In genomic region chr7:68580650-68581049, GRCm38 (mm10) we compare ENCODE assay signal across 9 mouse cellular contexts.
A peak's percentile ranks its signal among the peaks of the same experiment; 100 is the strongest.
DNase-seq lines count a peak whose midpoint lies in the region; ATAC-seq and TF ChIP-seq lines count a peak whose summit lies in the region.
"Had no signal": no experiment of that assay in that cellular context is flagged by ENCODE, and none has a peak within 500 bp of the region (broad histone marks: within the 10 kb centered on the region; RNA-seq: fewer than 3 reads in every experiment).

No protein-coding gene starts in this region.

- no peak for TF ChIP-seq POLR2A in liver, adult 2 months (IDR thresholded peaks at IDR 0.05; ENCODE audit: extremely low read depth, insufficient read depth, low read length)

- no peaks in the 10 kb centered on the region for H3K79me2 ChIP-seq in liver, adult 2 months (ENCODE audit: control insufficient read depth, insufficient read depth, low read length)

- TF ChIP-seq CTCF in liver, adult 2 months (IDR thresholded peaks at IDR 0.05; ENCODE audit: low read depth, low read length) = peak; percentile 68

- H3K4me2 ChIP-seq in liver, embryonic 12.5 days = no peak overlapping the region
- H3K4me2 ChIP-seq: liver, embryonic 15.5 days had no signal

- no peak overlapping the region for H3K9ac ChIP-seq in liver, adult 2 months (ENCODE audit: low read depth, low read length)
- H3K9ac ChIP-seq in liver, embryonic 12.5 days = no peak overlapping the region
- H3K9ac ChIP-seq: liver, embryonic 15.5 days had no signal

- no peaks in the 10 kb centered on the region for H3K9me3 ChIP-seq in liver, embryonic 12.5 days (replicated peaks)
- H3K9me3 ChIP-seq: liver, embryonic 15.5 days had no signal

- WGBS in liver, adult 2 months = 35% methylated on average over 4 of the region's 4 CpGs
- 20% methylated on average over 4 of the region's 4 CpGs for WGBS in liver, embryonic 12.5 days (ENCODE audit: insufficient replicate concordance)

- H3K27me3 ChIP-seq in liver, adult 2 months (ENCODE audit: control insufficient read depth, insufficient read depth, low read length) = no peaks in the 10 kb centered on the region
- H3K27me3 ChIP-seq in liver, embryonic 12.5 days (replicated peaks) = peaks cover 12% of the 10 kb centered on the region; the same call in 1 of the 2 replicates

- no peaks in the 10 kb centered on the region for H3K36me3 ChIP-seq in liver, adult 2 months (ENCODE audit: control insufficient read depth, insufficient read depth, low read length)
- no peaks in the 10 kb centered on the region for H3K36me3 ChIP-seq in liver, embryonic 12.5 days
- H3K36me3 ChIP-seq: liver, embryonic 15.5 days had no signal

- H3K27ac ChIP-seq in liver, adult 2 months (replicated peaks; ENCODE audit: insufficient read depth, low read depth, low read length) = no peak overlapping the region
- H3K27ac ChIP-seq in liver, embryonic 12.5 days = no peak overlapping the region
- H3K27ac ChIP-seq: liver, embryonic 15.5 days had no signal

- DNase-seq in liver, adult 2 months (ENCODE audit: extremely low read depth, low read depth, low spot score) = peak; percentile 38
- peak; percentile 63 for DNase-seq in R1 (ENCODE audit: low read depth, low spot score)
- peak; percentile 43 for DNase-seq in cerebellum, adult 8-10 months
- peak; percentile 8 to 24 for DNase-seq in gastrocnemius, adult 8-10 months (ENCODE audit: low spot score in 2 of 2)
- peak; percentile 59 to 66 for DNase-seq in left cerebral cortex, adult 18-20 months (ENCODE audit: low spot score in 2 of 2)
- peak; percentile 20 for DNase-seq in retina, adult 2 months (ENCODE audit: low read depth, low spot score)
- DNase-seq in spleen, postnatal 4 days (ENCODE audit: low spot score in 2 of 2) = no peak

- no peaks in the 10 kb centered on the region for H3K4me1 ChIP-seq in liver, adult 2 months (ENCODE audit: control insufficient read depth, insufficient read depth, low read length)
- H3K4me1 ChIP-seq in liver, embryonic 12.5 days = no peaks in the 10 kb centered on the region
- H3K4me1 ChIP-seq: liver, embryonic 15.5 days had no signal

- H3K4me3 ChIP-seq in liver, adult 2 months (ENCODE audit: insufficient read depth, low read depth, low read length) = no peak overlapping the region
- H3K4me3 ChIP-seq in liver, embryonic 12.5 days = no peak overlapping the region
- H3K4me3 ChIP-seq: liver, embryonic 15.5 days had no signal

- ATAC-seq in liver, embryonic 12.5 days = no peak

Comparison
In these comparisons a context has a peak if more than half of its experiments do, and no peak if none do; other contexts are left out.
1. DNase-seq: peak in liver, adult 2 months (single experiment), R1 (single experiment), cerebellum, adult 8-10 months (single experiment), gastrocnemius, adult 8-10 months (2 of 2), left cerebral cortex, adult 18-20 months (2 of 2) and retina, adult 2 months (single experiment); none in spleen, postnatal 4 days (0 of 2).